Comparison of ENCODE assay signal across 10 mouse cellular contexts in genomic region chr19:38558816-38559215, GRCm38 (mm10).
DNase-seq lines count a peak whose midpoint lies in the region; ATAC-seq and TF ChIP-seq lines count a peak whose summit lies in the region.
"Had no signal": no experiment of that assay in that cellular context is flagged by ENCODE, and none has a peak within 500 bp of the region (broad histone marks: within the 10 kb centered on the region; RNA-seq: fewer than 3 reads in every experiment).

No protein-coding gene starts in this region.

- no peak for ATAC-seq in lung, embryonic 14.5 days (ENCODE audit: insufficient read depth)
- no peak for ATAC-seq in embryonic facial prominence, embryonic 11.5 days (replicated peaks; ENCODE audit: insufficient number of reproducible peaks, low FRiP score, low TSS enrichment, low read depth)

- no peaks in the 10 kb centered on the region for H3K36me3 ChIP-seq in lung, embryonic 14.5 days (ENCODE audit: insufficient read depth)
- H3K36me3 ChIP-seq in embryonic facial prominence, embryonic 11.5 days (replicated peaks; ENCODE audit: control insufficient read depth, insufficient read depth, low read depth, low read length): no peaks in the 10 kb centered on the region

- no peaks in the 10 kb centered on the region for H3K9me3 ChIP-seq in lung, embryonic 14.5 days (ENCODE audit: low read depth, low read length)
- no peaks in the 10 kb centered on the region for H3K9me3 ChIP-seq in embryonic facial prominence, embryonic 11.5 days (replicated peaks; ENCODE audit: control insufficient read depth, low read length)

- H3K27ac ChIP-seq in lung, embryonic 14.5 days (ENCODE audit: low read depth): no peak overlapping the region
- no peak overlapping the region for H3K27ac ChIP-seq in embryonic facial prominence, embryonic 11.5 days (replicated peaks; ENCODE audit: low read depth, low read length)

- no peaks in the 10 kb centered on the region for H3K27me3 ChIP-seq in lung, embryonic 14.5 days (ENCODE audit: insufficient read depth, low read length)
- H3K27me3 ChIP-seq in embryonic facial prominence, embryonic 11.5 days (ENCODE audit: control insufficient read depth, insufficient read depth, low read length): no peaks in the 10 kb centered on the region

- H3K4me1 ChIP-seq in lung, embryonic 14.5 days (ENCODE audit: insufficient read depth): no peaks in the 10 kb centered on the region
- H3K4me1 ChIP-seq in lung, adult 2 months (ENCODE audit: control insufficient read depth, insufficient read depth, low read length): no peaks in the 10 kb centered on the region
- H3K4me1 ChIP-seq in embryonic facial prominence, embryonic 11.5 days (ENCODE audit: control insufficient read depth, insufficient read depth, low read length): no peaks in the 10 kb centered on the region

- H3K4me3 ChIP-seq in lung, embryonic 14.5 days (ENCODE audit: low read depth, low read length): no peak overlapping the region
- H3K4me3 ChIP-seq in lung, adult 2 months (replicated peaks; ENCODE audit: extremely low read depth, low read depth, low read length): no peak overlapping the region
- H3K4me3 ChIP-seq in embryonic facial prominence, embryonic 11.5 days (ENCODE audit: low read depth, low read length): no peak overlapping the region

- TF ChIP-seq CTCF in lung, embryonic 14.5 days (IDR thresholded peaks at IDR 0.05; ENCODE audit: low read depth): no peak
- no peak for TF ChIP-seq CTCF in lung, adult 2 months (IDR thresholded peaks at IDR 0.05; ENCODE audit: insufficient read depth, low read length)

- peak; percentile 32 for DNase-seq in gastrocnemius, postnatal 10 days
- DNase-seq in gastrocnemius, adult 8-10 months (ENCODE audit: low spot score in 2 of 2): no peak
- peak; percentile 87 for DNase-seq in lung, embryonic 14.5 days
- no peak for DNase-seq in lung, adult 2 months
- DNase-seq in embryonic facial prominence, embryonic 11.5 days (ENCODE audit: low spot score): peak; percentile 81
- peak; percentile 57 for DNase-seq in retina, postnatal 1 day
- DNase-seq in layer of hippocampus, adult 11-12 months (ENCODE audit: low spot score): no peak
- no peak for DNase-seq in frontal cortex, postnatal 14 days (ENCODE audit: low spot score in 2 of 2)
- DNase-seq: adrenal gland, adult 2 months; right cerebral cortex, postnatal 14 days had no signal

- TF ChIP-seq POLR2A in lung, adult 2 months (IDR thresholded peaks at IDR 0.05; ENCODE audit: borderline replicate concordance, extremely low read depth, low read depth, low read length): no peak

- 36% methylated on average over 1 of the region's 1 CpGs for WGBS in lung, embryonic 14.5 days
- 51% methylated on average over 1 of the region's 1 CpGs for WGBS in lung, adult 2 months
- WGBS in embryonic facial prominence, embryonic 11.5 days: 59% methylated on average over 1 of the region's 1 CpGs

- no peak overlapping the region for H3K4me2 ChIP-seq in lung, embryonic 14.5 days
- H3K4me2 ChIP-seq in embryonic facial prominence, embryonic 11.5 days (ENCODE audit: low read depth, low read length): no peak overlapping the region

- no peak overlapping the region for H3K9ac ChIP-seq in lung, embryonic 14.5 days
- H3K9ac ChIP-seq in embryonic facial prominence, embryonic 11.5 days (replicated peaks; ENCODE audit: low read length): no peak overlapping the region

Comparison
In these comparisons a context has a peak if more than half of its experiments do, and no peak if none do; other contexts are left out.
1. DNase-seq: peak in gastrocnemius, postnatal 10 days (single experiment), lung, embryonic 14.5 days (single experiment), embryonic facial prominence, embryonic 11.5 days (single experiment) and retina, postnatal 1 day (single experiment); none in gastrocnemius, adult 8-10 months (0 of 2), lung, adult 2 months (single experiment), layer of hippocampus, adult 11-12 months (single experiment) and frontal cortex, postnatal 14 days (0 of 2).